Mouse (Mus musculus): ENCODE data around the gene Ggta1. TPM values are rescaled to one million over a fixed set of nuclear protein-coding genes. Genes with fewer than 3 reads are reported as not detected.

Ggta1 gene
- polyA plus RNA-seq, 1 experiment from 2014 or later: 5.6 TPM

GRCm38 (mm10) chr2:35496279-35497013, 33.4 kb upstream of the Ggta1 start:
- no peaks in the 10 kb centered on the region for H3K27me3 ChIP-seq (ENCODE audit: control insufficient read depth, insufficient read depth, low read length)
- H3K4me2 ChIP-seq (replicated peaks; ENCODE audit: low read depth, low read length): no peak overlapping the region
- no peak overlapping the region for H3K9ac ChIP-seq (ENCODE audit: low read depth, low read length)
- no peaks in the 10 kb centered on the region for H3K4me1 ChIP-seq (replicated peaks; ENCODE audit: control insufficient read depth, insufficient read depth, low read length)
- no peaks in the 10 kb centered on the region for H3K36me3 ChIP-seq (ENCODE audit: control insufficient read depth, insufficient read depth, low read length)
- H3K4me3 ChIP-seq (ENCODE audit: low read depth, low read length): no peak overlapping the region
- WGBS: 77% methylated on average over 5 of the region's 5 CpGs
- no peaks in the 10 kb centered on the region for H3K9me3 ChIP-seq (ENCODE audit: control insufficient read depth, low read length)
- DNase-seq (ENCODE audit: low spot score): no peak
- ATAC-seq (ENCODE audit: low FRiP score): no peak
- H3K27ac ChIP-seq (ENCODE audit: low read depth, low read length): no peak overlapping the region

GRCm38 (mm10) chr2:35495486-35496278, 32.7 kb upstream of the Ggta1 start:
- ATAC-seq (ENCODE audit: low FRiP score) (no peak), DNase-seq (ENCODE audit: low spot score) (no peak)
- Histone ChIP-seq H3K4me2 (replicated peaks; ENCODE audit: low read depth, low read length) (no peak overlapping the region), H3K36me3 (ENCODE audit: control insufficient read depth, insufficient read depth, low read length) (no peaks in the 10 kb centered on the region), H3K9me3 (ENCODE audit: control insufficient read depth, low read length) (no peaks in the 10 kb centered on the region), H3K4me3 (ENCODE audit: low read depth, low read length) (no peak overlapping the region), H3K27ac (ENCODE audit: low read depth, low read length) (no peak overlapping the region), H3K9ac (ENCODE audit: low read depth, low read length) (no peak overlapping the region), H3K4me1 (replicated peaks; ENCODE audit: control insufficient read depth, insufficient read depth, low read length) (no peaks in the 10 kb centered on the region), H3K27me3 (ENCODE audit: control insufficient read depth, insufficient read depth, low read length) (no peaks in the 10 kb centered on the region)
- WGBS: 84% methylated on average over 16 of the region's 16 CpGs

- no peaks in the 10 kb centered on the region for H3K9me3 ChIP-seq (ENCODE audit: control insufficient read depth, low read length)
- no peak for DNase-seq (ENCODE audit: low spot score)
- no peak overlapping the region for H3K4me3 ChIP-seq (ENCODE audit: low read depth, low read length)
- no peaks in the 10 kb centered on the region for H3K4me1 ChIP-seq (replicated peaks; ENCODE audit: control insufficient read depth, insufficient read depth, low read length)
- no peak for ATAC-seq (ENCODE audit: low FRiP score)
- H3K9ac ChIP-seq (ENCODE audit: low read depth, low read length): no peak overlapping the region
- no peak overlapping the region for H3K4me2 ChIP-seq (replicated peaks; ENCODE audit: low read depth, low read length)
- H3K36me3 ChIP-seq (ENCODE audit: control insufficient read depth, insufficient read depth, low read length): no peaks in the 10 kb centered on the region
- H3K27me3 ChIP-seq (ENCODE audit: control insufficient read depth, insufficient read depth, low read length): no peaks in the 10 kb centered on the region
- 87% methylated on average over 7 of the region's 7 CpGs for WGBS
- H3K27ac ChIP-seq (ENCODE audit: low read depth, low read length): no peak overlapping the region
Measured at GRCm38 (mm10) chr2:35493566-35493965, 30.5 kb upstream of the Ggta1 start.

GRCm38 (mm10) chr2:35491151-35491550, 28.1 kb upstream of the Ggta1 start:
- DNase-seq (ENCODE audit: low spot score) (no peak), ATAC-seq (ENCODE audit: low FRiP score) (no peak)
- no peak overlapping the region for H3K9ac ChIP-seq (ENCODE audit: low read depth, low read length)
- 92% methylated on average over 24 of the region's 24 CpGs for WGBS
- H3K4me3 ChIP-seq (ENCODE audit: low read depth, low read length): no peak overlapping the region
- no peaks in the 10 kb centered on the region for H3K27me3 ChIP-seq (ENCODE audit: control insufficient read depth, insufficient read depth, low read length)
- no peaks in the 10 kb centered on the region for H3K4me1 ChIP-seq (replicated peaks; ENCODE audit: control insufficient read depth, insufficient read depth, low read length)
- no peaks in the 10 kb centered on the region for H3K36me3 ChIP-seq (ENCODE audit: control insufficient read depth, insufficient read depth, low read length)
- no peak overlapping the region for H3K27ac ChIP-seq (ENCODE audit: low read depth, low read length)
- H3K4me2 ChIP-seq (replicated peaks; ENCODE audit: low read depth, low read length): no peak overlapping the region
- H3K9me3 ChIP-seq (ENCODE audit: control insufficient read depth, low read length): no peaks in the 10 kb centered on the region

GRCm38 (mm10) chr2:35490458-35491111, 27.6 kb upstream of the Ggta1 start:
- Histone ChIP-seq H3K4me1 (replicated peaks; ENCODE audit: control insufficient read depth, insufficient read depth, low read length) (no peaks in the 10 kb centered on the region), H3K27me3 (ENCODE audit: control insufficient read depth, insufficient read depth, low read length) (no peaks in the 10 kb centered on the region), H3K27ac (ENCODE audit: low read depth, low read length) (no peak overlapping the region), H3K9me3 (ENCODE audit: control insufficient read depth, low read length) (no peaks in the 10 kb centered on the region), H3K4me3 (ENCODE audit: low read depth, low read length) (no peak overlapping the region), H3K4me2 (replicated peaks; ENCODE audit: low read depth, low read length) (no peak overlapping the region), H3K36me3 (ENCODE audit: control insufficient read depth, insufficient read depth, low read length) (no peaks in the 10 kb centered on the region), H3K9ac (ENCODE audit: low read depth, low read length) (no peak overlapping the region)
- DNase-seq (ENCODE audit: low spot score): no peak
- WGBS: 33% methylated on average over 17 of the region's 17 CpGs
- ATAC-seq (ENCODE audit: low FRiP score): no peak

GRCm38 (mm10) chr2:35487700-35488099, 24.7 kb upstream of the Ggta1 start:
- no peak for ATAC-seq (ENCODE audit: low FRiP score)
- Histone ChIP-seq H3K4me1 (replicated peaks; ENCODE audit: control insufficient read depth, insufficient read depth, low read length) (no peaks in the 10 kb centered on the region), H3K4me2 (replicated peaks; ENCODE audit: low read depth, low read length) (no peak overlapping the region), H3K9ac (ENCODE audit: low read depth, low read length) (no peak overlapping the region), H3K36me3 (ENCODE audit: control insufficient read depth, insufficient read depth, low read length) (no peaks in the 10 kb centered on the region), H3K9me3 (ENCODE audit: control insufficient read depth, low read length) (no peaks in the 10 kb centered on the region), H3K27me3 (ENCODE audit: control insufficient read depth, insufficient read depth, low read length) (no peaks in the 10 kb centered on the region), H3K27ac (ENCODE audit: low read depth, low read length) (no peak overlapping the region), H3K4me3 (ENCODE audit: low read depth, low read length) (no peak overlapping the region)
- no peak for DNase-seq (ENCODE audit: low spot score)
- 75% methylated on average over 3 of the region's 3 CpGs for whole genome bisulfite sequencing

- H3K4me2 ChIP-seq (replicated peaks; ENCODE audit: low read depth, low read length): no peak overlapping the region
- H3K27ac ChIP-seq (ENCODE audit: low read depth, low read length): no peak overlapping the region
- no peaks in the 10 kb centered on the region for H3K27me3 ChIP-seq (ENCODE audit: control insufficient read depth, insufficient read depth, low read length)
- no peak for ATAC-seq (ENCODE audit: low FRiP score)
- H3K36me3 ChIP-seq (ENCODE audit: control insufficient read depth, insufficient read depth, low read length): no peaks in the 10 kb centered on the region
- no peak for DNase-seq (ENCODE audit: low spot score)
- no peaks in the 10 kb centered on the region for H3K4me1 ChIP-seq (replicated peaks; ENCODE audit: control insufficient read depth, insufficient read depth, low read length)
- H3K9ac ChIP-seq (ENCODE audit: low read depth, low read length): no peak overlapping the region
- H3K4me3 ChIP-seq (ENCODE audit: low read depth, low read length): no peak overlapping the region
- no peaks in the 10 kb centered on the region for H3K9me3 ChIP-seq (ENCODE audit: control insufficient read depth, low read length)
- 36% methylated on average over 5 of the region's 5 CpGs for WGBS
Measured at GRCm38 (mm10) chr2:35486981-35487655, 24.1 kb upstream of the Ggta1 start.

GRCm38 (mm10) chr2:35484102-35484501, 21.1 kb upstream of the Ggta1 start:
- Histone ChIP-seq H3K36me3 (ENCODE audit: control insufficient read depth, insufficient read depth, low read length) (no peaks in the 10 kb centered on the region), H3K27ac (ENCODE audit: low read depth, low read length) (no peak overlapping the region), H3K4me2 (replicated peaks; ENCODE audit: low read depth, low read length) (no peak overlapping the region), H3K4me1 (replicated peaks; ENCODE audit: control insufficient read depth, insufficient read depth, low read length) (no peaks in the 10 kb centered on the region; the same call in 1 of the 2 replicates), H3K4me3 (ENCODE audit: low read depth, low read length) (no peak overlapping the region), H3K9ac (ENCODE audit: low read depth, low read length) (no peak overlapping the region), H3K27me3 (ENCODE audit: control insufficient read depth, insufficient read depth, low read length) (no peaks in the 10 kb centered on the region), H3K9me3 (ENCODE audit: control insufficient read depth, low read length) (no peaks in the 10 kb centered on the region)
- 81% methylated on average over 3 of the region's 3 CpGs for WGBS
- ATAC-seq (ENCODE audit: low FRiP score) (no peak), DNase-seq (ENCODE audit: low spot score) (no peak)

All from hindbrain, embryonic 11.5 days (tissue).